Mouse (Mus musculus) kidney, adult 2 months (tissue): ENCODE data around the gene Setd1b.

ENCODE experiments used
- CTCF ChIP-seq: fragments of 200-500 bp; conservative IDR thresholded peaks from 2 replicates; pipeline ENCODE4 v1.5.1; 2011; ENCODE audit warnings: low read depth, mild to moderate bottlenecking, control low read depth, low read length, moderate library complexity, mixed read lengths; ENCODE audit not compliant: insufficient read depth, insufficient read length
- POLR2A ChIP-seq: fragments of 200-500 bp; IDR thresholded peaks from one replicate; pipeline ENCODE4 v1.6.1; 2011; ENCODE audit warnings: low read depth, low read length, control low read depth

DNA sequence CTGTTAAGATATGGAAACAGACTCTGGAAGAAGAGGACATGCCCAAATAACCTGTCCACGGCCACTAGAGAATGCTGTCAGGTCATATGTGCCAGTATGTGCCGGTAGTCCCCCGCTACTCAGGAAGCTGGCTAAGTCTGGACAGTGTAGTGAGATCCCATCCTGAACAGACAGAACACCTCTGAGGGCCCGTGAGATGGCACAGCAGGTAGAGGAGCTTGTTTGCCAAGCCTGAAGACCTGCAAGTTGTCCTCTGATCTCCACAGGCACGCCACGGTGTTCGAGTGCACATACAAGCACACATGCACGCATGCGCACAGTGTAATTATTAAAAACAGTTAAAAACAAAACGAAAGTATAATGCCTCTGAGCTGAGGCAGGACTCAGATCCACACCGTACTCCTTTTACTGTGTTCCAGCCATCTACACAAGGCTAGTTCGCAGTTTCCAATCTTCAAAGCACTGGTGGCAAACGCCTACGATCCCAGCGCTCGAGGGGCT, 53.6 kb downstream of the Setd1b start:
- TF ChIP-seq CTCF = no peak
- TF ChIP-seq POLR2A = no peak
